Mouse (Mus musculus): ENCODE measurements around the gene Zfp668.

DNA sequence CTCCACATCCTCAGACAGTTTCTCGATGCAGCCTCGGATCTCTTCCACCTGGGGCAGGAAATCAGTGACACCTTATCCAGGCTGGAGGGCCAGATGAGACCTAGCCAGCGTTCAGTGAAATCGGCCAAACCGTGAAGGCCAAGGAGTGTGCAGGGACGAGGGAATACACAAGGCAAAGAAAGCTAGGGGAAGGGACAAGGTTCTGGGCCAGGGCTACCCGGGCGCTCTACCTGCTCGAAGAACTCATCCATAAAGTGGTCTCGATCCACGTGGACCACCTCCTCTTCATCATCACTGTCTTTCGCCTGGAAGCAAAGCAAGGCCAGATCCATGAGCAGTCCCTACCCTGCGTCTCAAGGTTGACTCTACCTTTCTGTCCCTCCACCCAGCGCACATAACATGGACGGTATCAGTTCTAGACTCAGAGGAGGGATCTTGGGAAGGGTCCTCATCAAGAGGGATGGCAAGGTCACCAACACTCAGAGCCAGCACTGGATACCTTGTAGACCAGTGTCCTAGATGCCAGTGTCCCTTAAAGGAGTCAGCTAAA, 61.4 kb downstream of the Zfp668 start:
- TF ChIP-seq CTCF (IDR thresholded peaks at IDR 0.05; ENCODE audit: borderline replicate concordance, insufficient read depth, low read depth, low read length): no peak
- TF ChIP-seq POLR2A (IDR thresholded peaks at IDR 0.05; ENCODE audit: borderline replicate concordance, insufficient read depth, low read length): no peak
